In genomic region chr3:31061103-31061785, GRCm38 (mm10) we compare ENCODE assay signal across 8 mouse cellular contexts. TPM values are rescaled to one million over a fixed set of nuclear protein-coding genes. Genes with fewer than 3 reads are reported as not detected.
DNase-seq lines count a peak whose midpoint lies in the region; ATAC-seq lines count a peak whose summit lies in the region.

No protein-coding gene starts in this region.

- H3K9me3 ChIP-seq in heart, embryonic 12.5 days (replicated peaks), result no peaks in the 10 kb centered on the region
- H3K9me3 ChIP-seq in heart, embryonic 15.5 days (replicated peaks), result no peaks in the 10 kb centered on the region

- H3K4me1 ChIP-seq in heart, embryonic 12.5 days (replicated peaks), result no peaks in the 10 kb centered on the region
- H3K4me1 ChIP-seq in heart, embryonic 15.5 days (replicated peaks), result no peaks in the 10 kb centered on the region

- no peak overlapping the region for H3K9ac ChIP-seq in heart, embryonic 12.5 days
- no peak overlapping the region for H3K9ac ChIP-seq in heart, embryonic 15.5 days

- peak; percentile 11 to 21 for DNase-seq in heart, adult 9 months (ENCODE audit: low spot score in 2 of 2)
- peak; percentile 62 for DNase-seq in ES-CJ7 (ENCODE audit: low read depth, low spot score)
- DNase-seq in cerebellum, postnatal 4 days (ENCODE audit: low spot score in 2 of 2), result no peak
- DNase-seq in cerebellum, postnatal 25 days, result no peak

- H3K4me2 ChIP-seq in heart, embryonic 12.5 days, result no peak overlapping the region
- H3K4me2 ChIP-seq in heart, embryonic 15.5 days, result 0 out of 2 replicates have a peak overlapping the region, but pooled peaks have one; percentile 29

- H3K36me3 ChIP-seq in heart, embryonic 12.5 days, result no peaks in the 10 kb centered on the region
- H3K36me3 ChIP-seq in heart, embryonic 15.5 days, result no peaks in the 10 kb centered on the region

- no peaks in the 10 kb centered on the region for H3K27me3 ChIP-seq in heart, embryonic 12.5 days (replicated peaks)
- H3K27me3 ChIP-seq in heart, embryonic 15.5 days, result no peaks in the 10 kb centered on the region

- no peak overlapping the region for H3K27ac ChIP-seq in heart, embryonic 12.5 days (ENCODE audit: poor library complexity, severe bottlenecking)
- H3K27ac ChIP-seq in heart, embryonic 15.5 days, result peak overlapping the region; percentile 33

- ATAC-seq in heart, embryonic 12.5 days (ENCODE audit: insufficient number of reproducible peaks, low FRiP score), result no peak
- ATAC-seq in heart, embryonic 15.5 days (replicated peaks; ENCODE audit: insufficient number of reproducible peaks, insufficient read depth, low FRiP score, low read depth), result no peak
- ATAC-seq in megakaryocyte progenitor cell, adult 5-6 weeks (replicated peaks; ENCODE audit: poor library complexity), result peak; percentile 53
- no peak for ATAC-seq in erythroid progenitor cell, adult 5-6 weeks (replicated peaks; ENCODE audit: low FRiP score, poor library complexity, severe bottlenecking)

- H3K4me3 ChIP-seq in heart, embryonic 12.5 days, result no peak overlapping the region
- no peak overlapping the region for H3K4me3 ChIP-seq in heart, embryonic 15.5 days

- 73% methylated on average over 20 of the region's 20 CpGs for WGBS in heart, embryonic 12.5 days
- 68% methylated on average over 20 of the region's 20 CpGs for WGBS in heart, embryonic 15.5 days

RNA-seq across cellular contexts. Expression of gene Skil, which starts 33.6 kb away (rescaled TPM):
- 30.2 and 30.3 TPM in 2 replicates for polyA plus RNA-seq in heart, embryonic 12.5 days (2016; fragmentation: Nextera tagmentation; extraction: Ambion mirVana)
- 12.3 and 13.2 TPM in 2 replicates for polyA plus RNA-seq in heart, embryonic 15.5 days (2015; fragmentation: Nextera tagmentation; extraction: Ambion mirVana)
- total RNA-seq in megakaryocyte progenitor cell, adult 5-6 weeks (2015), result 5.9 and 6.7 TPM in 2 replicates
- total RNA-seq in megakaryocyte progenitor cell, adult 5-6 weeks (2017), result 13.2 and 15.9 TPM in 2 replicates
- total RNA-seq in erythroid progenitor cell, adult 5-6 weeks (2015; ENCODE audit: low replicate concordance), result 2.9 and 8.4 TPM in 2 replicates
- 4.9 and 13.2 TPM in 2 replicates for total RNA-seq in erythroid progenitor cell, adult 5-6 weeks (2017; ENCODE audit: low replicate concordance)

Comparison
In these comparisons a context has a peak if more than half of its experiments do, and no peak if none do; other contexts are left out.
1. DNase-seq: peak in heart, adult 9 months (2 of 2) and ES-CJ7 (single experiment); none in cerebellum, postnatal 4 days (0 of 2) and cerebellum, postnatal 25 days (0 of 2).